Mouse (Mus musculus) adrenal gland, postnatal 25 days (tissue): ENCODE measurements around the gene Zfp61. TPM values are rescaled to one million over a fixed set of nuclear protein-coding genes. Genes with fewer than 3 reads are reported as not detected.

Experiments used
- DNase-seq: peaks from one replicate; pipeline ENCODE4 v3.0.0; 2021; ENCODE audit warnings: mixed read lengths
- long read RNA-seq: library from polyadenylated mRNA; stranded (forward); transcript quantifications from one replicate; pipeline ENCODE4 v2.0.0, GENCODE M21; 2021
- total RNA-seq: library from RNA; stranded (reverse); gene quantifications from 2 replicates; pipeline ENCODE4 v1.2.3, GENCODE M21; 2021

Zfp61 gene
- 10.1 and 11.5 TPM in 2 replicates for total RNA-seq
- long read RNA-seq, partial matches to known transcripts: 1 of 5 reads
- long read RNA-seq, other reads (novel, unspliced or antisense): 2 of 5 reads

DNA sequence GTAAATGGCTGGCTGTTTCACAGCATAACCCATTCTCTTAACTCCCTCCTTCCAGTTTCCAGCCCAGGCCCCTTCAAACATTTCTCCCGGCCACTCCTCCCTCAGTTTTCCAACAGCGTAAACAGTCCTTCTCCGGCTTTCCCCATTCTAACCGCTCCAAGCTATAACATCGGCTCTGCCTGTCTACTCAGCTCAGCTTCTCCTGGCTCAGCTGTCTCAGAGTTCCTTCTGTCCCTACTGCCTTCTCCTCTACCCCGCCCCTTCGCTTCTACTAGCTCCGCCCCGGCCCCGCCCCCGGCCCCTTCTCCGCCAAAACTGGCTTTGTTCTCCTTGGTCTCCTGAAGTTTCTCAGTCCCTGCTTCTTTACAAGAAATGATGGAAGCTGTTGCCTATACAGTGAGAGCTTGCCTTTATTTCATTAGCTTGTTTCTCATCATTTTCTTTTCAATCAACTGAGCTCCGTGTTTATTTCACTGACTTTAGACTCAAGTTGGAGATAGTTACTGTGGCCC lies at the start of gene Zfp61:
Zfp61 (minus strand) TSS at position 462 of the 512 bp plus-strand sequence.
- DNase-seq: peak; percentile 45

DNA sequence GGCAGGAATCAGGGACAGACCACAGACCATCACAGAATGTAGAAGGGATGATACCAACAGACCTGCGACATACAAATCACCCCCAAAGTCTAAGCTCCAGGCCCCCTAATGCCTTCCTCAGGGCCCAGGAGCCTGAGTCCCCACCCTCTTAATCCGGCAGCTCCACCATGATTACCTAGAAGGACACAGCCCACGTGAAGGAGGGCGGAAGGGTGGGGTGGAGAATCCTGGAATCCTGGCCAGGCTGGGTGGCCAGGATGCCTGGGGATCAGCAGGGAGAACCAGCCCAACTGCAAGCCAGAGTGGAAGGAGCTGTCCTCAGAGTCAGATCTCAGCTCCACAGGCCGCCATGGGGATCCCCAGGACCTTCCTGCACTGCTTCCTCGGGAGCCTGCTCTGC lies 47.9 kb upstream of the Zfp61 start, which contains the start of gene Lypd5:
Lypd5 (plus strand) TSS at position 301 of the 400 bp plus-strand sequence.
- no peak for DNase-seq

DNA sequence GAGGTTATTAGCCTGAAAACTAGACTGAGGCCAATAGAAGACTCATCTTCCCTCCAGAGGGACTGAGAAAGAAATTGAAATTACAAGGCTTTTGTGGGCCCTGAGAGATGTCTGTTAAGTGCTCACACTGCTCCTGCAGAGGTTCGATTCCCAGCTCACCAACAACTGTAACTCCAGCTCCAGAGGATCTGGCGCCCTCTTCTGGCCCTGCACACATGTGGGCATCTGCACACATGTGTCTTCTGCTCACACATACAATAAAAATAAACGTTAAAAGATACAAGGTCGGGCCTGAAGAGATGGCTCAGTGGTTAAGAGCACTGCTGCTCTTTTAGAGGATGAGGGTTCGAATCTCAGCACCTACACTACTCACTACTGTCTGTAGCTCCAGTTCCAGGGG lies 45.4 kb upstream of the Zfp61 start:
- no peak for DNase-seq

DNA sequence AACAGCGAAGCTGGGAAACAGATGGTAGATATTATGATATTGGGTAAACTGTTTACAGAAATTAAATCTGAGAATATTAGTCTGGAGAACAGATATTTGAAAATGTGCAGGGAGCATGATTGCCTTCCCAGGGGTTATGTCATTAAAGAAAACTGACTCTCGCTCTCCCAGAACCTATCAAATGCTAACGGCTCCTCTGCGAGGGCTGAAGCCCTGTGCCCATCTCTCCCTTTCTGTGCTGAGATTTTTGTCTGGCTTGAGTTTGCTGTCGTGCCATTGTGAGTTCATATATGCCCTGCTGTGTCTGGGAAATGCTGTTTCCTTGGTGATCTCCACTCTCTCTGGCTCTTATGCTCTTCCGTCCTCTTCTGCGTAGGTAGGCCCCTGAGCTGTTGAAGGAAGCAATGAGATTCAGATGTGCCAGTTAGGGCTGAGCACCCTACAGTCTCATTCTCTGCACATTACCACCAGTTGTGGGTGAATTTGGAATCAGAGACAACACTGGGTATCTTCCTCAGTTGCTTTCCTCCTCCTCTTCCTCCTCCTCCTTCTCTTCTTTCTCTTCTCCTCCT lies 42.8 kb upstream of the Zfp61 start:
- no peak for DNase-seq

DNA sequence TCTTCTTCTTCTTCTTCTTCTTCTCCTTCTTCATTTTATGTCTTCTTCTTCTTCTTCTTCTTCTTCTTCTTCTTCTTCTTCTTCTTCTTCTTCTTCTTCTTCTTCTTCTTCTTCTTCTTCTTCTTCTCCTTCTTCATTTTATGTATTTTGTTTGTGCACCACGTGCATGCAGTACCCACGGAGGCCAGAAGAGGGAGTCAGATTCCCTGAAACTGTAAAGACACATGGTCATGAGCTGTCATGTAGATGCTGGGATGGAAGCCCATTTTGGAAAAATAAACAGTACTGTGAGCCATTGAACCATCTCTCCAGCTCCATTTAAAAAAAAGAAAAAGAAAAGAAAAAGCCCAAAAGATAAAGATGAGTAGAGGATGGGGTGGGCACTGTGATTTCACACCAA lies 37.2 kb upstream of the Zfp61 start:
- no peak for DNase-seq

DNA sequence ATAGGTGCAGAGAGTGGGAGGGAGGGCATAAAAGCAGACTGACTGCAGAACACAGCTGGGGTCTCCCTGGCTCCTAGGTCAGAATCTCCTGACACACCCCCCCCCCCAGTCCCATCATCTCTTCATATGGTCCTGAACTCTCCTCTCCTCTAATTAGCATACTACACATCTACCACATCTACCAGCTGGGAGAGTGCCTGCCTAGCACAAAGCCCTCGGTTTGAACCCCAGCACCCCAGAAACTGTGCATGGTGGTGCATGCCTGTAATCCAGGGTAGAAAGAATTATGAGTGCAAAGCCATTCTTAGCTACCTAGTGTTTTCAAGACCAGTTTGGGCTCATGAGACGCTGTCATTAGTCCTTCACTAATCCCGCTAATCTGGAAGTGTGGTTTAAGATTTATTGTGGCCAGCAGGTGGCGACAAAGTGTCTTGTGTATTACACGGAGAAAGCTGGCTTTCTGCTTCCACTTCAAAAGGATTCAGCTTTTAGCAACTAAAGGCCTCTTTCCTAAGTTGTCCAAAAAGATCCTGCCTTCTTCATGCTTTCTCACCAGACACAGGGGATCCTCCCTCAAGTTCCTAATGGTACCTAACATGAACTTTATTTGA lies 34.8 kb upstream of the Zfp61 start:
- peak; percentile 75 for DNase-seq

DNA sequence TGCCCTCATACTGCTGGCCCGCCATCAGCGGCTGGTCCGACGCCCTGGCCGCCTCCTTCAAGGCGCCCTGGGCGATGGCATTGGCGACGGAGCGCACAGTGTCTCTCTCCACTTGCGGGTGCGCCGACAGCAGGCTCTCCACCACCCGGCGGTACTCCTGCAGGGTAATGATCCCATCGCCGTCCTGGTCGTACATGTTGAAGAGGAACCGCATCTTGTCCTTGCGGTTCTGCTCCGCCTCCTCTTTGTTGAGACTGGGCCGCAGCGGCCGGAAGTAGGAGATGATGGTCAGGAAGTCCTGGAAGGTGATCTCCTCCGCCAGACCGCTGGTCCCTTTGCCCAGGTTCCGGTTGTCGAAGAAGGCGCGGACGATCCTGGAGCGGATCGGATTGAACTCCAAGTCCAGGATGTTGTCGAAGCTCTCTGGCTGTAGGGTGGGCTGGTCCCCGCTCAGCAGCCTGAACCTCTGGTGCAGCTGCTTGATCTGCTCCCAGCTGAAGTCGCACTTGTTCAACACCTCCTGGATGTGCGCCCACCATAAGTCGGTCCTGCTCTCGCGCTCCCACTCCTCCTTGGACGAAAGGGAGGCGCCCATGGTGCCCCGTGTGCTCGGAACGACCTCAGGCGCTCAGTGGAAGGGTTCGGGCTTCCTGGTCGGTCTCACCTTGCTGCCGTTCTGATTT lies 32.4 kb upstream of the Zfp61 start, which contains the start of gene Tescl:
Tescl (minus strand) TSS at position 633 of the 683 bp plus-strand sequence.
- no peak for DNase-seq

DNA sequence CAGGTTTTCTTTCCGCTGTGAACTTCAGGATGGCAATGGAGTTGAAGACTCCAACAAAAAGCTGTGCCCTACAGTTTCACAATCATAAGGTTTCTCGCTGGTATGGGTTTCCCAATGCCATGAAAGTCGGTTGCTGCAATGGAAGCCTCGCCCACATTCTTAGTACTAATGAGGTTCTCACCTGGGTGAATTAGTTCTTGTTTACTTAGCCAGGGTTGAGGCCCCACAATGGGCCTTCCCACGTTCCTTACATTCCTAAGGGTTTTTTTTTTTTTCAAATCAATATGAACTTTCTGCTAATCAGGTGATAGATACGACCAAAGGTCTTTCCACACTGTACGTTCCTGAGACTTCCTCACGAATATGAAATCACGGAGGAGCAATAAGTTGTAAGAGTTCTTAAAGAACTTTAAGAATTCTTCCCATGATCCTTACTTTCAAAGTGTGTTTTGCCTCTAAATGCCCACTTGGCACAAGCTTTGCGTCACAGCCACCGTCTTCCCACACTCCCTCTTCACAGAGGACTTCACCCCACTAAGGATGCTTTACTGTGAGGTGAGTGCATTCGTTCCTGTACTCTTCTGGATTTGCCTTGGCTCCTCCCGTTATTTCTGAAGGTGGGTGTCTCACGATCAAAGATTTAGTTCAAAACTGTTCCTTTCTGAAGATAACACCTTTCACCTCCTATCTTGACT lies 26.4 kb upstream of the Zfp61 start:
- DNase-seq: no peak

DNA sequence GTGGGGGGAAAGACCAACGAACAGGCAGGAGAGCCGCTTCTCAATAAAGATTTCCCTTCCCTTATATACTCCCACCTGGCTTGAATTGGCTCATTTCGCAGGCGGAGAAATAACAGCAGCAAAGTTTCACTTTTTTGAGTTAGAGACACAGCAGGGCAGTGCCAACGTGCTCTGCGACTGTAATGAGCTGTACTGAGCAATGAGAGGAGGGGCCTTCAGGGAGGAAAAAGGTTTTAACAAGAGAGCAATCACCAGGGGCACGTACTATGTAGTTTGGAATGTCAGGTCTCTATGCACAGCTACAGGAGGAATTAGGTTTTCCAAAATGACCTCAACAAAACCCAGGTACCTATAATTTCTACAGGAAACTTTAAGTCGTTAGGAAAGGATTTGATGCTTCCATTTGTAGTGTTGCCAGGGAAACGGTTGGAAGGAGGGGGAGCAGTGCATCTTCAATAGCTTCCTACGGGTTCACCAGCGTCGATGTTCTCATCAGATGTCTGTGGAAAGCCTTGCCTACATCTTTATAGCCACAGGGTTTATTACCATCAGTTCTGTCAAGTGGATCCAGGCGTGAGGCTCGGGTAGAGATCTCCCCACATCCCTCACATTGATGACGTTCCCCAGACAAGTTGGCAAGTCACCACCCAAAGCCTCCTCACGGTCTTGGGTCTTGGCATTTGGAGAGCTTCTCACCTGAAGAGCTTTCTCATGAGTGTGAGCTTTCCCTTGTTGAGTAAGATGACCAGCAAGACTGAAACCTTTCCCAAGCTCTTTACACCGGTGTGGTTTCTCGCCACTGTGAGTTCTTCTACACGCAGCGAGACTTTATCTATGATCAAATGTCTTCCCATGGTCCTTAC lies 25.5 kb upstream of the Zfp61 start:
- no peak for DNase-seq

DNA sequence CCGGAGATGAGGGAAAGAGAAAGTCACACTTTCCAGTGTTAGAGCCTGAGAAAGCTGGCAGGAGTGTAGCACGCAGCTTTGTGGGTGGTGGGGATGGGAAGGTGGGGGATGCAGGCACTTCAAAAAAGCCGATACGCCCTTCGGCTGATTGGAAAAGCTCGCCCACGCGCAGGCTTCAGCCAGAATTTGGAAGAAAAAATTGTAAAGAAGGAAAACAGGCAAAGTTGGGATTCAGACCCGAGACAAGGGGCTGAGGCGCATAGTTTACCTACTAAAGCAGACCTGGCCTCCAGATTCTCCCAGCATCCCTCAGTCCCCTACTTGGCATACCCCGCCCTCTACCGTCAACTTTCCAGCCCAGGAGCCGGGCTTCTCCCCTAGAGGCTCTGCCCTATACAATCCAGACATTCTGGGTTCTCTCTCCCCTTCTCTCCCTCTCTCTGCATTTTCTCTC lies 24.7 kb upstream of the Zfp61 start:
- no peak for DNase-seq

DNA sequence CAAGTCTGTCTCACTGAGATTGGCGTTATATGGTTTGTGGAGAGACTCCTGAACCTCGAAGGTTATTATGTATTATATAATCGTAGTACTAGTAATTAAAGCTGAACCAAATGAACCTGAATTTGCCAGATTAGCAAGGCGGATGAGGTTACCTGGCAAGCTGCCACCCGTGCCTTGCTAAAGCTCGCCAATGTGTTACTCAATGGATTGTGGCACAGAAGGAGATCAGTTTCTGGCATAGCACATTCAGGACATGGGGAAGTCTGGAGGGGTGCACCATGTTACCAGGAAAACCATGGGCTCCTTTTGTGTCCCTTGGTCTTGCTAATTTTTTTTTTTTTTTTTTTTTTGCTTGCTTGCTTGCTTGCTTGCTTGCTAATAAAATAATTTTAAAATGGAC lies 24.2 kb upstream of the Zfp61 start:
- DNase-seq: peak; percentile 36

DNA sequence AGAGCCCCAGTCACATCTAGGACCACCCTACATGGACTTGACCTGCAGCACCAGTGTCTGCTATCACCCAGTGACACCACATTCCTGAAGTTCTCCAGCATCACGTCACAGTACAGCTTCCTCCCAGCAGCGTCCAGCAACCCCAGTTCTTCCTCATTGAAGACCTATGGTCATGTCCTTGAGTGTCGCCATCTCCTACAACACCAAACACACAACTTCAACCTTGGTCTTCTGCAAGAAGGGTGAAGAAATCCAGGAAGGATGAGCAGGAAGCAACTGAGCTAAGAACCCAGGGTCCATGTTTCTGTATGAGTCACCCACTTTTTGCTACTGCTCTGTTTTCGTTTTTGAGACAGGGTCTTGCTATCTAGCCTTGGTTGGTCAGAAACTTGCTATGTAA lies 21.6 kb upstream of the Zfp61 start:
- no peak for DNase-seq

DNA sequence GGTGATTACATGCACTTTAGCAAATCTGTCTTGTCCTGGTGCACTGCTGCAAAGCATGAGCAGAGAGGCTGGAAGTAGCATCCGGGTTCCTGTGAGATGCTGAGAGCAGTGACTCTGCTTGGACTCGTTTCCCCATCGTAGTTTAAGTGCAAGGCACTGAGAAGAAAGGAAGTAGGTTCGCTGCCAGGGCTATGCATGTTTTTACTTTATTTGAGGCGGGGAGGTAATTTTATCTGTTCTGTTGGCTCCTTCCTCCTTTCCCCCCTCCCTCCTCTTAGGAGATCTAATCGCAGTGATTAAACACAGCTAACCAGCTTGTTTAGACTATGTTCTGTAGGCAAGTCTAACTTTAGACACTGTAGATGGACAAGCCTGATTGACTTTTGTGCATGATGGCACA lies 17.9 kb upstream of the Zfp61 start:
- no peak for DNase-seq

DNA sequence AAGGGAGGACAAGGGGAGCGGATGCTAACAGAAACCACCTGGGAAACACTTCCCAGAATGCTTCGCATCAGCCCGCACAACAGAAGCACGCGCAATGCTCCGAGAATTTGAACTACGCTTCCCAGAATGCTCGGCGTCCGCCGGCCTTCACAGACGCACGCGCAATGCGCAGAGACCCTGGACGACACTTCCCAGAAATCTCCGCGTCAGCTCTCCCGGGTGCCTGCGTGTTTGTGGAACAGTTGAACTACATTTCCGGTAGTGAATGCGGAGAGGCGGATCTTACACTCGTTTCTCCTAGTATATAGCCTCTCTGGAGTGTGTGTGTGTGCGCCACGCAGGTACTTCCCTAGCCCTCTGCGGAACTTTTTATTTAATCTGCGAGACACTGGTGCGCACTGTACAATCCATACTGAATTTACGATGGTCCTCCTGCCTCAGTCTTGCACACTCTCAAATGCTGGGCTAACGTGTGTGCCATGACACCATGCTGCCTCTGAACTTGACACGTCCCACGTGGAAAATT lies 15.6 kb upstream of the Zfp61 start, which contains the start of gene Zfp94:
Zfp94 (minus strand) TSS at position 100 of the 526 bp plus-strand sequence.
- peak; percentile 94 for DNase-seq

DNA sequence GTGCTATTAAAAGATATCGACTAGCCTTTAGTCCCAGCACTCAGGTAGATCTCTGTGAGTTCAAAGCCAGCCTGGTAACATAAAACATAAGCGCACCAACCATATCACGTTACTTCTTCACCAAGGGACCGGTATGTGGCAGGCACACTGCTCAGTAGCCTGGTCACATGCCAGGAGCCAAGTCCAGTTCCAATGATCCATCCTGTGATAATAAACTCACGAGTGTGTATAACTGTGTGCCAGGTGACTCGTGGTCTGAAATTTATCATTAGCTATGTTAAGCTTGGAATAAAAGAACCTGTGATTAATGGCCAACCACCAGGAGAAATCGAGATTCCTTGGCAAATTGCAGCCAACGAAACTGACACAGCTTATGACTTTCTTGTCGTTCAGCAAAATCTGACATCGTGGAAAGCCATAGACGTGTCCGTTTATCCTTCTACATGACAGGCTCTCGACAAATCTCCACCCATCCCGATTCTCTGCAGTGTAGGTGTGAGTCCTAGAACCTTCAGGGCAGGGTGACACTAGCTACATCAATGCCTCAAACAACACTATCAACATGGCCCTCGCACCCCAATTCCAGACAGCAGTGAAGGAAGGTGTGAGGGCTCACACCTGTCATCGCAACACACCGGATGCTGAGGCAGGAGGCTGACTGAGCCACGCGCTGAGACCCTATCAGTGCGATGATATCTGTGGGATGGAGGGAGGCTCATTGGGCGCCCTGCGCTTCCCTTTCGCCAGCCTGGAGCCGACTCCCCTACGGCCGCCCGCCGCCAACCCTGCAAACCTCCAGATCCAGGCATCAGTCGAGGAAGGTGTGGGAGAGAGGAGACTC lies 14.9 kb upstream of the Zfp61 start:
- no peak for DNase-seq

DNA sequence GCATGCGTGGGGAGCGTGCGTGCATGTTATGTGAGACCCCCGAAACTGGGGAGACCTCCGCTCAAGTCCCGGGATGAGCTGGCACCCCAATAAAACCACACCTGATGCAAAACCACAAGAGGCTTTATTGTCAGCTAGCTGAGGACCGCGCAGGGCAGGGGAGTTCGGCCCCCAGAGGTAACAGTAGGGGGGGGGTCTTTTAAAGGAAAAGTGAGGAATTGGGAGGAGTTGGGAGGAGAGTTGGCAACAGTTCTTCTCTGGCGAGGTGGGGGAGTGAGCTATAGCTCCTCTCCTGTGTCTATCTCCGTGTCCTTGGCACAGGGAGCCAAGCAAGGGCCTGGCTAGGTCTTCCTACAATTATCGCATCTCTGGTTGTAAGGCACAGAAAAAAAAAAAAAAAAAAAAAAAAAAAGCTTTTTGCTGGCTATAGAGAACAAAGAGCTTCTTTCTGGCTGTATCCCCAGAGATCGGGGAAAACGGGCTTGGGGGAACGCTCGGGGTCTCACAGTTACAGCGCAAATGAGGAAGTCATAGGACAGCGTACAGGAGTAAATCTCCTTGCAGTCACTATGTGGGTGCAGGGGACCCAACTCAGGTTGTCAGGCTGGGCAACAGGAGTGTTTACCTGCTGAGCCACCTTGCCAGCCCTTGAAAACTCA lies 1.1 kb downstream of the Zfp61 start:
- no peak for DNase-seq

DNA sequence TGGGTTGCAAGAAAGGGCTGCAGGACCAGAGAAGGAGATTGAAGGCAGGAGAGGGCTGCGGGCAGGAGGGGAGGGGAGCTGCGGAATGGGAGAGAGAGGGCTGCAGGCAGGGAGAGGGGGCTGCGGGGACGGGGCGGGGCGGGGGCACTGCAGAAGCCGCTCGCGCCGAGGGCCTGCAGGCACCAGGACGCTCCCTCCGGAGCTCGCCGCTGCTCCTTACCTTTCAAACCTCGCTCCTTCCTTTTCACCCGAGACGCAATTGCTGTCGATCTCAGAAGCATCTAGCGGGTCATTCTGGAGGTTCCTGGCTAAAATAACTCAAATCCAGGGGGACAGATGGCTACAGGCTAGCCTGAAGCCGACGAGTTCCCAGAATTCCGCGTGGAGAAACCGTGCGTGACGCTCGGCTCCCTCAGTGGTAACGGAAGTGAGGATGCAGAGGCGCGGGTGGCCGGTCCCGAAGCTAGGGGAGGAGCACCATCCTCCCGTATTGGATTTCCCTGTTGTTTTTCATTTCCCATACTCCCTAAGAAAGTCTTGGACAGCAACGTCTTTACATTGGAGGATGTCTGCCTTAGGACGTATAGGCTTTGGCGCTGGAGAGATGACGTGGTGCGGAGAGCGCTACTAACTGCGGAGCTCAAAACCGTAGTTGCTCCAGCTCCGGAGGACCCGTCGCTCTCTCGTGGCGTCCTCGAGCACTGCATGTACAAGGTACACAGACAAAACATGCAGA lies 1.9 kb downstream of the Zfp61 start:
- peak; percentile 68 for DNase-seq

DNA sequence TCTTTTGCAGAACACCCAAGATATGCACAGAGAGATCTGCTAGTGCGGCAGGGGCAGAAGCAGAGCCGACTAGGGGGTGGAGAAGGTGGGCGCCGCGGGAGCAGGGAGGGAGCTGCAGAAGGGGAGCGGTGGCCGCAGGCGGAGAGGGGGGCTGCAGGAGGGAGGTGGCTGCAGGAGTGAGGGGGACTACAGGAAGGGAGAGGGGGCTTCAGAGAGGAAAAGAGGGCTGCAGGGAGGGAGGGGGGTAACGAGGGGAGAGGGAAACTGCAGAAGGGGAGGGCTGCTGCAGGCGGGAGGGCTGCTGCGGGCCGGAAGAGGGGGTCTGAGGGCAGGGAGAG lies 2.4 kb downstream of the Zfp61 start:
- peak; percentile 5 for DNase-seq
